Mouse (Mus musculus) intestine, embryonic 14.5 days (tissue): ENCODE measurements around the gene Vps11. TPM values are rescaled to one million over a fixed set of nuclear protein-coding genes. Genes with fewer than 3 reads are reported as not detected.
"Not testable (repeated sequence)": the region's sequence is repeated elsewhere in the genome, so short reads cannot be mapped to it uniquely, and the experiment has no call there.

ENCODE experiments used
- ATAC-seq: fragments of 200-750 bp; cut with Nextera tagmentation; replicated peaks from 2 replicates; pipeline ENCODE4 v1.8.0; 2017; ENCODE audit warnings: low read depth, moderate number of reproducible peaks, moderate TSS enrichment, moderate library complexity; ENCODE audit not compliant: low FRiP score, low TSS enrichment
- DNase-seq: peaks from one replicate; pipeline ENCODE4 v3.0.0-alpha.2; 2018; ENCODE audit warnings: low spot score
- H3K27ac ChIP-seq: fragments of 300-500 bp; sonication (generic); 2 replicates; pipeline ENCODE4 v1.5.1; 2014; ENCODE audit warnings: low read depth, mild to moderate bottlenecking, control low read depth
- H3K27me3 ChIP-seq: fragments of 300-500 bp; sonication (generic); replicated peaks from 2 replicates; pipeline ENCODE4 v1.6.1; 2014; ENCODE audit warnings: low read length, control low read depth; ENCODE audit not compliant: control insufficient read depth, insufficient read depth
- H3K36me3 ChIP-seq: fragments of 300-500 bp; sonication (generic); 2 replicates; pipeline ENCODE4 v1.6.1; 2014; ENCODE audit warnings: low read length, control low read depth; ENCODE audit not compliant: control insufficient read depth, insufficient read depth
- H3K4me1 ChIP-seq: fragments of 300-500 bp; sonication (generic); replicated peaks from 2 replicates; pipeline ENCODE4 v1.6.1; 2014; ENCODE audit warnings: low read length, control low read depth, mixed read lengths; ENCODE audit not compliant: control insufficient read depth, insufficient read depth
- H3K4me2 ChIP-seq: fragments of 300-500 bp; sonication (generic); 2 replicates; pipeline ENCODE4 v1.6.1; 2014; ENCODE audit warnings: low read length
- H3K4me3 ChIP-seq: fragments of 300-500 bp; sonication (generic); 2 replicates; pipeline ENCODE4 v1.5.1; 2014; ENCODE audit warnings: low read depth, low read length, control low read depth, mixed read lengths
- H3K9ac ChIP-seq: fragments of 300-500 bp; sonication (generic); 2 replicates; pipeline ENCODE4 v1.6.1; 2014; ENCODE audit warnings: mild to moderate bottlenecking, low read length
- H3K9me3 ChIP-seq: fragments of 300-500 bp; sonication (generic); 2 replicates; pipeline ENCODE4 v1.6.1; 2016; ENCODE audit warnings: low read length, control low read depth; ENCODE audit not compliant: control insufficient read depth
- WGBS: fragments of 180-500 bp; shearing (Covaris S2); extraction: QIAGEN DNeasy Blood & Tissue Kit; methylation state at CpG from one replicate; pipeline ENCODE4 v1.1.7; 2014; 5-methylcytosine and 5-hydroxymethylcytosine counted together
- polyA plus RNA-seq: library from polyadenylated mRNA; unstranded; fragments of >200 nt; fragmentation: Nextera tagmentation; extraction: Ambion mirVana; gene quantifications from 2 replicates; pipeline ENCODE4 v1.2.1, GENCODE M21; 2014

Vps11 gene
- polyA plus RNA-seq, 1 experiment from 2014 or later = 25.3 TPM

DNA sequence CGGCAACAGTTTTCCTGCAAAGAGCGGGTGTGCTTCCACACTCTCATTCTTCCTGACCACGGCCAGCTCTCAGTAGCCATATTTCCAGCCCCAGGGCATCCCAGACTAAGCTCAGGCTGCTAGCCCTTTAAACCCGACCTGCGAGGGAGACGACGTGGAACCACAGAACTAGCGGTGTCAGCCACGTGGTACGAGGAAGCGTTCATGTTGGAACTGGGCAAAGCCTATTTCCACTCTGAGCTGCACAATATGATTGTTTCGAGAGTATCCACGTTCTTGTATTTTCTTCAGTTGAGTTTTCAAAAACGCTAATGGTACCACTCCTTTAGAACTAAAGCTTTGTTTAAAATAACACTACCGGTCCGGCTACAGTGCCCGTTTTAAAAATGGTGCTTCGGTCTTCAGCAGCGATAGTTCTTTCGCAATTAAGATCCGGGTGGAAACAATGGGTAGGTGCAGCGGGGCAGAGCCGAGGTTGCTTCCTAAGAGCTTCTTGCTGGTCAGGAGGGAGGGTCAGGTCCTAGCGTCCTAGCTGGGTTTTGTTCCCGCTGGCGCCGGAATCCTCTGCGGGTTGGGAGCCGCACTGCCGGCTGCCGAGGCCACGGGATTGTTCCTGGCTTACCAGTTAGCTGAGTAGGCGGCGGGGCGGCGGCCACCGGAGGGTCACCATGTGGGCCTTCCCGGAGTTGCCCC is 35.0 kb downstream of the Vps11 start:
- peak overlapping the region; percentile 86 for H3K27ac ChIP-seq
- WGBS = under 1% methylated on average over 38 of the region's 38 CpGs
- peak; percentile 91 for ATAC-seq

DNA sequence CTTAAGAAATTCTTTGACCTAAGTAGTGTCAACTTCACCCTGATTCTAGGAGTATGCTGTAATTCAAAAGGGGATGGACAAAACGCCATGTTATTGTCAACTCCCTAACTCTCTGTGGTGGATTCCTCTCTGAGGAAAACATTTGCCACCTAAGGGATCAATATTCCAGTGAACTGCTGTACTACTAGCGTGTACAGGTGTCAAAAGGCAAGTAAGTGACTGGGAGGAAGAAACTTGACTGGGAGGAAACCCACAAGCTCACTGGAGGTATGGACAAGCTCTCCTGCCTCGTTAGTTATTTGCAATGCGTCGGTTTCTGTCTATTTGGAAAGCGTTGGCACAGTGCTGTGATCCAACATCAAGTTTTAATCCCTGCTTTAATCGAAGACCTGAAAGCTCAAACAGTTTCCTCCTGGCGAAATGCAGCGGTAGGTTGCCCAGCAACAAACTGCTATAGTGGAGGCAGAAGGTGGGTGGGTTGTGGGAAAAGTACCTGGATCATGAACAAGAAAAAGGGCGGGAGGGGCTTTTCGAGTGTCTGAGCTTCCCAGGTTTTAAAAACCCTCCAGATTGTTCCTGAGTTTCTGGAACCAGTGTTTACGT is 35.6 kb downstream of the Vps11 start, which contains the start of gene Dpagt1:
Gene Dpagt1 (plus strand): TSS at position 252 of the 603 bp plus-strand sequence.
- DNase-seq = peak; percentile 86
- peak within 1 kb of the TSS; percentile 65 for H3K4me3 ChIP-seq
- H3K27ac ChIP-seq = peak within 1 kb of the TSS; percentile 86
- no peaks in the 10 kb centered on the region for H3K9me3 ChIP-seq
- ATAC-seq = peak; percentile 16; the same call in 1 of the 2 replicates
- 3% methylated on average over 12 of the region's 12 CpGs for WGBS
- peaks cover 11% of the 10 kb centered on the region for H3K4me1 ChIP-seq
- peak within 1 kb of the TSS; percentile 70 for H3K9ac ChIP-seq
- peaks cover 29% of the 10 kb centered on the region for H3K36me3 ChIP-seq
- no peaks in the 10 kb centered on the region for H3K27me3 ChIP-seq
- peak within 1 kb of the TSS; percentile 68 for H3K4me2 ChIP-seq

More for the DNA sequence above, 35.0 kb downstream of the Vps11 start:
- Histone ChIP-seq H3K36me3 (peaks cover 35% of the 10 kb centered on the region), H3K4me2 (peak overlapping the region; percentile 68), H3K4me3 (peak overlapping the region; percentile 65), H3K4me1 (peaks cover 11% of the 10 kb centered on the region), H3K9ac (peak overlapping the region; percentile 70), H3K27me3 (no peaks in the 10 kb centered on the region), H3K9me3 (no peaks in the 10 kb centered on the region)
- peak; percentile 88 for DNase-seq

DNA sequence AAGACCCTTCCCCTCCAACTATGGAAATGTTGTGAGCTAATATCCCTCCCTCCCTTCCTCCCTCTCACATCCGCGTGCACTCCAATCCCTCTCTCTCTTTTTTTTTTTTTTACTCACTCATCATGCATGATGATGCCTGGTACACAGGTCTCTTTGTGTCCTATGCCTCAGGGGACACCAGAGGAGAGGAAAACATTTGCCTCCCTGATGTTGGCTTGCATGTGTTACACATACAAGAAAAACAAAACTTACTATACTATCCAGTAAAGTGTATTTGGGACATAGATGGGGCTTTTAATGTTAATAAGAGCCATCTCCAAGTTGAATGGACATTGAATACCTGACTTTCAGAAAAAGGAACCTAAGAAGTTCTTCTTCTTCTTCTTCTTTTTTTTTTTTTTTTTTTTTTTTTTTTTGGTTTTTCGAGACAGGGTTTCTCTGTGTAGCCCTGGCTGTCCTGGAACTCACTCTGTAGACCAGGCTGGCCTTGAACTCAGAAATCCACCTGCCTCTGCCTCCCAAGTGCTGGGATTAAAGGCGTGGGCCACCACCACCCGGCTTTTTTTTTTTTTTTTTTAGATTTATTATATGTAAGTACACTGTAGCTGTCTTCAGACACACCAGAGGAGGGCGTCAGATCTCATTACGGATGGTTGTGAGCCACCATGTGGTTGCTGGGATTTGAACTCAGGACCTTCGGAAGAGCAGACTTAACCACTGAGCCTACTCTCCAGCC is 36.3 kb downstream of the Vps11 start:
- Histone ChIP-seq H3K4me1 (peaks cover 11% of the 10 kb centered on the region), H3K36me3 (peaks cover 22% of the 10 kb centered on the region), H3K27ac (0 out of 2 replicates have a peak overlapping the region, but pooled peaks have one; percentile 86), H3K4me2 (peak overlapping the region; percentile 68)
- H3K4me3 ChIP-seq, ATAC-seq, H3K9me3 ChIP-seq, H3K9ac ChIP-seq, DNase-seq, H3K27me3 ChIP-seq: not testable (repeated sequence)
- WGBS = 67% methylated on average over 7 of the region's 8 CpGs

DNA sequence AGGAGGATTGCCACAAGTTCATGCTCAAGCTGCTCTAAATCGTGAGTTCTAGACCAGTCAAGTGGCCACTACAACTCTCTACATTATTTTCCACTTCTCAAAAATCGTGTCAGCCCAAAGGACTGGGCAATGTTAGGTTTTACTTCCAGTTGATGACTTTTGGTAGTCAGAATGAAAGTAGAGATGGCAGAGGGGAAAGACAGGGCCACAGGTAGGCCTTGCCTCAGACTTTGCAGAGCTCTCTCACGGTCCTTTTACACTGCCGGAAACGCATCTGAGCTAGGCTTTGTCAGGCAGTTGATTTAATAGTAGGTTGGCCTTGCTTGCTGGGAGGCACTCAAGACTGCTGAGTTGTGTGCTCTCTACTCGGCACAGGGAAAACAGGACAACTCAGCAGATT is 37.3 kb downstream of the Vps11 start:
- no peak for DNase-seq
- no peaks in the 10 kb centered on the region for H3K9me3 ChIP-seq
- ATAC-seq = no peak
- no peak overlapping the region for H3K4me3 ChIP-seq
- peaks cover 13% of the 10 kb centered on the region for H3K4me1 ChIP-seq
- no peaks in the 10 kb centered on the region for H3K27me3 ChIP-seq
- no peak overlapping the region for H3K27ac ChIP-seq
- H3K36me3 ChIP-seq = peaks cover 12% of the 10 kb centered on the region
- H3K9ac ChIP-seq = no peak overlapping the region
- WGBS = 78% methylated on average over 6 of the region's 6 CpGs
- H3K4me2 ChIP-seq = no peak overlapping the region

DNA sequence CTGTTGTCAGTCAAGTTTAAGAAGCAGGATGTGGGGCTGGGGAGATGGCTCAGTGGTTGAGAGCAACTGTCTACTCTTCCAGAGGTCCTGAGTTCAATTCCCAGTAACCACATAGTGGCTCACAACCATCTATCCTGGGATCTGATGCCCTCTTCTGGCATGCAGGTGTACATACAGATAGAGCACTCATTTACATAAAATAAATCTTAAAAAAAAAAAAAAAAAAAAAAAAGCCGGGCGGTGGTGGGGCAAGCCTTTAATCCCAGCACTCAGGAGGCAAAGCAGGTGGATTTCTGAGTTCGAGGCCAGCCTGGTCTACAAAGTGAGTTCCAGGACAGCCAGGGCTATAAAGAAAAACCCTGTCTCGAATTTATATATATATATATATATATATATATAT is 37.8 kb downstream of the Vps11 start:
- H3K4me3 ChIP-seq, H3K9me3 ChIP-seq, H3K27ac ChIP-seq, H3K27me3 ChIP-seq, DNase-seq, H3K4me2 ChIP-seq, ATAC-seq, H3K36me3 ChIP-seq, H3K9ac ChIP-seq: not testable (repeated sequence)
- peaks cover 18% of the 10 kb centered on the region for H3K4me1 ChIP-seq
- 87% methylated on average over 4 of the region's 4 CpGs for WGBS

- ATAC-seq (peak; percentile 22; the same call in 1 of the 2 replicates), DNase-seq (peak; percentile 55)
- 33% methylated on average over 6 of the region's 6 CpGs for WGBS
Measured at GRCm38 (mm10) chr9:44320799-44321133, 40.7 kb downstream of the Vps11 start.

GRCm38 (mm10) chr9:44319887-44320798 is 41.3 kb downstream of the Vps11 start, which contains the start of gene C2cd2l:
Gene C2cd2l, minus strand, starts transcription at chr9:44320285.
- DNase-seq (peak; percentile 93), ATAC-seq (peak; percentile 97)
- H3K4me3 ChIP-seq = peak within 1 kb of the TSS; percentile 75
- H3K27ac ChIP-seq = peak within 1 kb of the TSS; percentile 78
- H3K27me3 ChIP-seq = no peaks in the 10 kb centered on the region
- under 1% methylated on average over 67 of the region's 67 CpGs for WGBS
- peaks cover 14% of the 10 kb centered on the region for H3K4me1 ChIP-seq
- H3K4me2 ChIP-seq = peak within 1 kb of the TSS; percentile 56
- H3K9me3 ChIP-seq = no peaks in the 10 kb centered on the region
- H3K9ac ChIP-seq = peak within 1 kb of the TSS; percentile 68
- peaks cover 10% of the 10 kb centered on the region for H3K36me3 ChIP-seq

More at GRCm38 (mm10) chr9:44320799-44321133, 40.7 kb downstream of the Vps11 start:
- H3K9ac ChIP-seq = peak overlapping the region; percentile 55
- H3K4me1 ChIP-seq = peaks cover 15% of the 10 kb centered on the region
- no peaks in the 10 kb centered on the region for H3K9me3 ChIP-seq
- no peaks in the 10 kb centered on the region for H3K27me3 ChIP-seq
- H3K4me3 ChIP-seq = peak overlapping the region; percentile 75
- H3K27ac ChIP-seq = peak overlapping the region; percentile 78
- H3K36me3 ChIP-seq = peaks cover 4% of the 10 kb centered on the region
- peak overlapping the region; percentile 56 for H3K4me2 ChIP-seq
